Mouse (Mus musculus) layer of hippocampus, adult 9-10 months (tissue): ENCODE data around the gene Hoxa10.
A peak's percentile ranks its signal among the peaks of the same experiment; 100 is the strongest.

ENCODE experiments used
- DNase-seq: peaks from one replicate; pipeline ENCODE4 v3.0.0; 2022; ENCODE audit warnings: low spot score

Gene Hoxa10

GRCm38 (mm10) chr6:52229558-52230416, 10.9 kb downstream of the Hoxa10 start:
- DNase-seq, result no peak

- no peak for DNase-seq
Measured at GRCm38 (mm10) chr6:52228475-52229465, 11.9 kb downstream of the Hoxa10 start.

GRCm38 (mm10) chr6:52227470-52228222, 13.0 kb downstream of the Hoxa10 start:
- no peak for DNase-seq

GRCm38 (mm10) chr6:52226569-52227257, 13.9 kb downstream of the Hoxa10 start:
- DNase-seq, result no peak

GRCm38 (mm10) chr6:52225612-52226568, 14.8 kb downstream of the Hoxa10 start:
- no peak for DNase-seq

GRCm38 (mm10) chr6:52224895-52225611, 15.6 kb downstream of the Hoxa10 start:
- no peak for DNase-seq

GRCm38 (mm10) chr6:52223939-52224760, 16.5 kb downstream of the Hoxa10 start:
- DNase-seq, result no peak

GRCm38 (mm10) chr6:52222729-52223128, 17.9 kb downstream of the Hoxa10 start:
- no peak for DNase-seq

- DNase-seq, result no peak
Measured at GRCm38 (mm10) chr6:52221993-52222685, 18.5 kb downstream of the Hoxa10 start.

GRCm38 (mm10) chr6:52221337-52221992, 19.2 kb downstream of the Hoxa10 start, which contains the start of gene Hoxa7:
Hoxa7 (minus strand) TSS chr6:52221854.
- peak; percentile 47 for DNase-seq

- DNase-seq, result no peak
Measured at GRCm38 (mm10) chr6:52220865-52221310, 19.8 kb downstream of the Hoxa10 start.

GRCm38 (mm10) chr6:52220003-52220864, 20.4 kb downstream of the Hoxa10 start:
- no peak for DNase-seq

- DNase-seq, result no peak
Measured at GRCm38 (mm10) chr6:52219234-52219942, 21.3 kb downstream of the Hoxa10 start.

GRCm38 (mm10) chr6:52218643-52219215, 21.9 kb downstream of the Hoxa10 start:
- DNase-seq, result no peak
